Mouse (Mus musculus) brain, embryonic 14.5 days (tissue): Measurements from ENCODE around the gene Wdr45. TPM values are rescaled to one million over a fixed set of nuclear protein-coding genes. Genes with fewer than 3 reads are reported as not detected.

Source experiments
- DNase-seq: peaks from one replicate; pipeline ENCODE4 v3.0.0-alpha.2; 2011; ENCODE audit warnings: low read depth
- CTCF ChIP-seq: fragments of 200-500 bp; IDR thresholded peaks from 2 replicates; pipeline ENCODE4 v1.5.1; 2012; ENCODE audit warnings: inconsistent platforms, mild to moderate bottlenecking, moderate library complexity, borderline replicate concordance; ENCODE audit not compliant: insufficient read depth, insufficient read length; ENCODE audit errors: extremely low read depth
- POLR2A ChIP-seq: fragments of 200-500 bp; IDR thresholded peaks from 2 replicates; pipeline ENCODE4 v1.6.1; 2012; ENCODE audit warnings: mild to moderate bottlenecking, inconsistent platforms, borderline replicate concordance; ENCODE audit not compliant: poor library complexity, insufficient read depth, insufficient read length, severe bottlenecking; ENCODE audit errors: extremely low read depth
- polyA plus RNA-seq: library from polyadenylated mRNA; depleted of rRNA; stranded (reverse); fragments of >200 nt; gene quantifications from 2 replicates; pipeline ENCODE4 v1.2.3, GENCODE M21; 2012; rRNA removed

The Wdr45 gene
- polyA plus RNA-seq: 42.1 and 47.1 TPM in 2 replicates

DNA sequence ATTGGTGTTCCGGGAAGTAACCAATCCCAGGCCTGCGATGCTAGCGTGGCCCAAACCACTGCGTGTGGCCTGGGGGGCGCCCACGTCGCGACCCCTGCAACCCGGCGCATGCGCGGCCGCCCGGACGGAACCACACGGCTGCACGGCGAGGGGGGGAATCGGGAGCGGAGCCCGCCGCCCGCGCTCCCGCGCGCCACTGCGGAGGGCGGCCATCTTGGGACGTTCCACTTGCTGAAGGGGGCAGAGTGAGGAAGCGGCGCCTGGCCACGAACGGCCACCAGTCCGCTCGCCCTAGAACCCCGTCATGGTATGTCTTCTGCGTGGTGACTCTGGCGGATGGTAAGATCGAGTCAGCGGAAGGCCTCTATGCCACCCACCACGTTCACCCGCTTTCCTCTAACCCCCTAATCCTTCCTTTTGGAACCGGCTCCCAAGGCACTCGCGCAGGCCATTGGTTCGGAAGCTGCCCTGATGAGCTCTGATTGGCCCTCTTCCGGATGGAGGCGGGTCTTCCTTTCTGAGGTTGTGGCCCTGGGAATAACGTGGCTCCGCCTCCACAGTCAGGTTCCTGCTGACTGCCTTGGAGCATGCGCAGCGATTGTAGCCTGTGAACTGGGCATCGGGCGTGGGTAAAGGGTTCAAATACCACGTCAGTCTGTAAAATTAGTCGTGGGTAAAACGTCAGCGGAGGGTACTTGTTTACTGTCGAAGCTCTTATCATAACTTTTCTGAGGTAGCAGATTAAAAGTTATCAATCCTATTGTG, at the start of gene Wdr45:
Gene Wdr45 (plus strand): TSS at position 199 of the 765 bp plus-strand sequence.
- peak; percentile 98 for DNase-seq

DNA sequence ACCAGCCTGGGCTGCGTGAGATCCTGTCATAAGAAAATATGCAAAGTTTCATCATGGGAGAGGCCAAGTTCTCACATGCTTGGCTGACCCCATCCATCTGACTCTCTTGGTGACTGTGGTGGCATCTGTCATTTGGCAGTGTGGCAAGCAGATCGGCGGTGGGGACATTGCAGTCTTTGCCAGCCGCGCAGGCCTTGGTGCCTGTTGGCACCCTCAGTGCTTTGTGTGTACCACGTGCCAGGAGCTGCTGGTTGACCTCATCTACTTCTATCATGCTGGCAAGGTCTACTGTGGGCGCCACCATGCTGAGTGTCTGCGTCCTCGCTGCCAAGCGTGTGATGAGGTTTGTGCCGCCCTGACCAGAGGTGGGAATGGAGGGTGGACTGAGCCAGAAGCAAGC, 49.3 kb upstream of the Wdr45 start:
- DNase-seq: no peak
- no peak for TF ChIP-seq CTCF
- TF ChIP-seq POLR2A: no peak

DNA sequence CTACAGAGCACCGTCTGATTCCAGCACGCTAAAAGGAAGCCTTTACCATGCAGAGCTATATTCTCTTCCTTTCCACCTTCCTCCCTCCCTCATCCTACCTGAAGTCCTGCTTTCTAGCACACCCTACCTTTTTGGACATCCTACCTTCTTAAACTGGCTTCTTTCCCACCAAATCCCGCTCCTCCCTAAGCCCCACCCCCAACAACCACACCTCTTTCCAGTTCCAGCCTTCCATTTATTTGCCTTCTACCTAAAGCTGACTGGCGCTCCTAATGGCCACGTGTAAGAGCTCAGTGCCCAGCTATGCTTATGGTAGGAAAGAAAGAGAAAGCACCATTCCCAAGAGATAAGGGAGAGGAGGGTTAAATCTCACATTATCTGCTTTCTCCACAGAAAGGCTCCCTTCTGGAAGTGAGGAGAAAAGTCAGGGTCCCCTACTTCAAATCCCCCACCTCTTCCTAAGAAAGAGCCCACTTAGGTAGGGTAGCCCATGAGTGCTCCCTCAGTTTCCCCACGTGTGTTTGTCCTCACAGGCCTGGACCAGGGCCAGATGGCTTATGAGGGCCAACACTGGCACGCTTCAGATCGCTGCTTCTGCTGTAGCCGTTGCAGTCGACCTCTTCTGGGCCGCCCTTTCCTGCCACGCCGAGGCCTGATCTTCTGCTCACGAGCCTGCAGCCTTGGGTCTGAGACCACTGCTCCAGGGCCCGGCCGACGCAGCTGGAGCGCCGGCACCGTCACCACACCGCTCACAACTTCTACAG, 48.2 kb upstream of the Wdr45 start:
- TF ChIP-seq CTCF (no peak), POLR2A (no peak)
- no peak for DNase-seq

DNA sequence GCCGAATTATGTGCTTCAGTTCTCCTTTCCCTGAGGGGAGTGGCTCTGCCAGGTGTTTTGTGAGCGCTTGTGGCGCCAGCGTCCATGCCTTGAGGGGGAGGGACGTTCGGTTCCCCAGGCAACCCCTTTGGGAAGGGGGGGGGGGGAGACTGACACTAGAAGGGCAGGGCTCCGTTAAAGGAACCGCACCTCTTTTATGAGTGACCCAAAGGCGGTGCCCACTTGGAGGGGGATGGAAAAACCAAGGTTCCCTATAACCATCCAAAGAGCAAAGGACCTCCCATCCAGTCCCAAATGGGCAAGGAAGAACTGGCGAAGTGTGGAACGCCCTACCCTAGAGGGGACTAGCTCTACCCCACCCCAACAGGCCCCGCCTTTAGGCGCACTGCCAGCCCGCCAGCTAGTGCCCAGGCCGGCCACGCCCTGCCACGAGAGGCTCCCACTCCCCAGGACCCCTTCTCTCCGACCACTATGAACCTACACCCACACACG, 43.7 kb upstream of the Wdr45 start:
- TF ChIP-seq POLR2A (no peak), CTCF (no peak)
- peak; percentile 80 for DNase-seq

DNA sequence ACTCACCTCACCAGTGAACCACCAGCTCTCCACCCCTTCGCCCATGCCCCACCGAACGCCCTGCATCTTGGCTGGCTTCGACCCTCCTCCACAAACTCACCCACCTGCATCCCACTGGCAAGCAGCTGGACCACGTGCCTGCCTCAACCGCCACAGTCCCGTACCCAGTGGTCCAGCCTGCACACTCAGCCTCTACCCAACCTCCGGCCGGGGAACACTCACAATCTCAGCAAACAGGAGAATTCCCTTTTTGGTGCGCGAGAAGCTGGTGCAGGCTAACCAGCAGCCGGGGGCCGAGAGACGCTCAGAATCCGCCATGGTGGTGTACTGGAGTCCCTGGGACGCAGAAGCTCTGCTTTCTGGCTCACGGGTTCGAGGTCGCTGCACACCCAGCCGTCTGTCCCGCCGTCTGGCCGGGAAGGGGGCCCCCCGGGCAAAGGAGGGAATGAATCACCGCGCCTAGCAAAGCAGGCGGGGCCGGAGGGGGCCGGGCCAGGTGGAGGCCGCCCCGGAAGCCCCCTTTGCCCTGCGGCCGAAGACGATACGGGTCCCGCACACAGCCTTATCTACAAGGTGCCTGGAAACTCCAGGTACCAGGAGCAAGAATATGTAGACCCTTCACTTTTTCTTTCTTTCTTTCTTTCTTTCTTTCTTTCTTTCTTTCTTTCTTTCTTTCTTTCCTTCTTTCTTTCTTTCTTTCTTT, 43.1 kb upstream of the Wdr45 start, which contains the start of gene Plp2:
Gene Plp2 (minus strand): TSS at position 470 of the 703 bp plus-strand sequence.
- TF ChIP-seq CTCF: no peak
- no peak for TF ChIP-seq POLR2A
- peak; percentile 40 for DNase-seq

DNA sequence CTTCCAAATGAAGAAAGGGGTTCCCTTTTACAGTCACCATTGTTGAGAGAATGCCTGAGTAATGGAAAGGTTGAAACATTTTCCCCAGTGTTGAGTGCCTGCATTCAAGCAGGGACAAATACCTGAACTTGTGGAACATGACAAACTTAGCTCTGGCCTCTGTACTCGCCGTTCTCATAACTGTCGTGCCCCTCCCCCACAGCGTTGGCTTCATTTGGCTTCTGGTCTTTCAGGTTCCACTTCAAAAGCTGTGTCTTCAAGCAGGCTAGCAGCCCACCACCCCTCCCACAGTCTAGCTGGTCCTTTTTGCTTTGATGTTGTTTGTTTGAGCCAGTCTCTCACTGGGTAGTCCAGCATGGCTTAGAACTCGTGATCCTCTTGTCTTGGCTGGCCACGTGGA, 41.4 kb upstream of the Wdr45 start:
- no peak for TF ChIP-seq POLR2A
- TF ChIP-seq CTCF: no peak

DNA sequence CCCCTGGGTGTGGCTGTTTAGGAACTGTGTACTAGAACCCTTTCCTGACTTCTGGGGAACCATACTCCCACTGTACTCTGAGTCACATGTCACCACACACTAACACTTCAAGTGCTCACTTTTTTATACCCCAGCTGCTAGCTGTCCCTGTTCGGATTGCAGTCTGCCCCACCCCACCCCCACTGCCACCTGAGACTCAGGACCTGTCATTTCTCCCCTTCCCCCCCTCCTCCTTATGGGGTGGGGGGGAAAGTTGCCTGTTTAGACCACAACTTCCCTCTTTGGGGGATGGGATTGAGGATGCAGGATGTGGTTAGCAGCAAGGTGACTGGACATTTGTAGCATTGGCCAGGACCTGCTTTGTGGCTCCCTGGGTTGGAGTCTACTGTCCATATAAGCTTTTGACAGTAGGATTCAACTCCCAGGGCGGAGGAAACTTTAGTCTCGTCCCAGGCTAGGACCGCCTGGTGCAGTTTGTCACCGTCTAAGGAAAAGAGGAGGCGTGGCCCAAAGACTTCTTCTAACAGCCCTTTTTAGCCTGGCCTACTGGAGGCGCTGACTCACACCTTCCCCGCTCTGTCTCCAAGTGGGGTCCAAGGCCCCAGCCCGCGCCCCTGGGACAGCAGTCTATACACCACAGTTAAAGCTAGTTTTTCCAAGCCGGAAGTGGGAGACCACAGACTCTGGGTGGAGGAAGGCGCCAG, 40.4 kb upstream of the Wdr45 start:
- DNase-seq: no peak

More for the DNA sequence above, 41.4 kb upstream of the Wdr45 start:
- no peak for DNase-seq

DNA sequence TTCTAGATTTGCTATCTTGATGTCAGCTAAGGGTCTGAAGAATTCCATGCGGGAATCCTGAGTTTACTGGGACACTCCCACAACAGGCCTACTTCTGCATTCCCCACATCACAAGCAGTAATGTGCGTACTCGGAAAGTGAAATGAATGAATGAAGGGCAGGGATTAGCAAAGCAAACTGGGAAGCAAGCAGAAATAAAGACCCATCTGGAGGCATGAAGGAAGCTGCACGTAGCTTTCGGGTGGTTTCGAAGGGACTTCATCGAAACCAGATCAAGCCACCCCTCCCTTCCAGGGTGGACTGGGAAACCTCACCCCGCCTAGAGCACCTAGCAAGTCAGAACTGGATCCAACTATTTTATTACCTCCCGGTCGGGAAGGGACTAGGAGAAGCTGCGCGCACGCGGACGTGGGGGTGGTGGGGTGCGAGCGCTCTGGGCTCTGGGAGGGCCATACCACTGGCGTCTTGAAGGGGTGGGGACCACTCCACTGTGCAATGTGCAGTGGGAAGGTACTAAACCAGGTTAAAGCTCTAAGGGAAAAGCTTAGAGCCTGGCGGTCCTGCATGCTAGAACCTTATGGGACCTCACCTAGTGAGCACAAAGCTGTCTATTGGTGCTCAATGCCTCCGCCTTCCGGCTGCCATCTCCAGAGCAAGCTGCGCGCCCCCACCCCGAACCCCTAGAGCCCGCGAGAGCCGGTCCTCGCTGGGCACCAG, 39.7 kb upstream of the Wdr45 start:
- DNase-seq: peak; percentile 25
- TF ChIP-seq POLR2A (no peak), CTCF (no peak)

More for the DNA sequence above, 40.4 kb upstream of the Wdr45 start:
- TF ChIP-seq POLR2A (no peak), CTCF (no peak)

DNA sequence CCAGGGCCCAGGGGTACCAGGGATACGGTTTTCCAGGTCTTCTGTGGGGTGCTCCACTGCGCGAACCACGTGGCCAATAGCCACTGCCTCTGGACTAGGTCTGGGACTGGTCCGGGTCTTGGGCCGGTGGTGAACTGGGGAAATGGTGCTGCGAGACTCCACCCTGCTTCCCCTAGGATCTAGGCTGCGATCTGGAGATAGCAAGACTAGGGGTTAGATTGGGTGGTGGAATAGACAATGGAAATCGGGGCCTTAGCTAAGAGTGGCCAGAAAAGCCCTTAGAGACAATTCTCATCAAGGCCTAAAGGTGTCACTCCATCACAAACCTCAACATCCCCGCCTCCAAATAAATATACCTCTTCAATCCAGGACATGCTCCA, 39.1 kb upstream of the Wdr45 start:
- TF ChIP-seq CTCF (no peak), POLR2A (no peak)
- DNase-seq: no peak

DNA sequence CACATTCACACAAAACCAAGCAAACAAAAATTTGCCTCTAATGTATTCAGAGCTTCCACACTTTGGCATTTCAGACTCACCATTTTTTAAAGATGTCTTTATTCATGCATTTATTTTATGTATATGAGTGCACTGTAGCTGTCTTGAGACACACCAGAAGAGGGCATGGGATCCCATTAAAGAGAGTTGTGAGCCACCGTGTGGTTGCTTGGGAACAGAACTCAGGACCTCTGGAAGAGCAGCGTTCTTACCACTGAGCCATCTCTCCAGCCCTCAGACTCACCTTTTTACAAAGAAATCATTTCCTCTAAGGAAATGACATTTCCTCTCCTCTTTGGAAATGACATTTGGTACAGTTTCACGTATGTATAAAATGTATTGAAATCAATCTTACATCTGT, 35.1 kb upstream of the Wdr45 start:
- no peak for DNase-seq
- no peak for TF ChIP-seq CTCF
- no peak for TF ChIP-seq POLR2A

DNA sequence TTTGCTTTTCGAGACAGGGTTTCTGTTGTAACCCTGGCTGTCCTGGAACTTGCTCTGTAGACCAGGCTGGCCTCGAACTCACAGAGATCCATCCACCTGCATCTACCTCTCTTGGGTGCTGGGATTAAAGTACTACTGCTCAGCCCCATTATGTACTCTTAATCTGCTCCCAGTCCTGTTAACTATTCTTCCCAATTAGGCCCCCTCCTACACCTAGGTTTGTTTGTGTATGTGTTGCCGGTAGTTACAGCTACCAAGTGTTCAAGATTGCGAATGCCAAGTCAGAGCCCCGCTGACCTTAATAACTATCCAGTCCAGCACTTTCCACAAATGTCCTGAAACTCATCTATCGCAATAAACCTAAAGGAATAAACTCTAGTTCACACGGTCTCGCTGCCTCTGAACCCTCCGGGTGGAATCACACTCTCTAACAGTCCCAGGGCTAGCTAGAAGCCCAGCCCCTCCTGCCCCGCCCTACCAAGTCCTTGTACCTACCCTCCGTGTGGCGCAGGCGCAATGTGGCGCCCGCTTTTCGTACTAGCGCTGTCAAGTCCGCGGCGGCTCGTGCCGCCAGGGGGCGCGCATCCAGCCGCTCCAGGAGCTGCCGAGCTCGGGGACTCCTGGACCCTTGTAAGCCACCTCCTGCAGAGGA, 34.6 kb upstream of the Wdr45 start:
- peak; percentile 95 for DNase-seq
- TF ChIP-seq CTCF (peak; percentile 74), POLR2A (no peak)
